Mouse (Mus musculus) heart, postnatal 36 days (tissue): ENCODE measurements around the gene Pitpnc1. TPM values are rescaled to one million over a fixed set of nuclear protein-coding genes. Genes with fewer than 3 reads are reported as not detected.
A peak's percentile ranks its signal among the peaks of the same experiment; 100 is the strongest.

Experiments used
- DNase-seq, 2 experiments: peaks; one replicate each; pipeline ENCODE4 v3.0.0; 2021 to 2022
- intact Hi-C: fragments of 180-260 bp; cut with DNase I; formaldehyde crosslinking; loops from one replicate; pipeline ENCODE4 v1.15.1; 2025
- total RNA-seq, 2 experiments: library from RNA; stranded (reverse); gene quantifications; 2 replicates each; pipeline ENCODE4 v1.2.3; 2021

Pitpnc1 gene
- total RNA-seq, 2 experiments from 2014 or later, result 60.7 to 68.4 TPM

GRCm38 (mm10) chr11:107379965-107380364 lies 90.5 kb downstream of the Pitpnc1 start:
- peak; percentile 40 to 44 for DNase-seq
- intact Hi-C loops, result loop anchor here (2.0 to 5.0 kb wide), 2 partner anchors 38 to 103 kb away; no protein-coding TSS in a partner anchor

- peak; percentile 73 to 75 for DNase-seq
Observed at GRCm38 (mm10) chr11:107379089-107379845, 91.2 kb downstream of the Pitpnc1 start.

GRCm38 (mm10) chr11:107377326-107377725 lies 93.2 kb downstream of the Pitpnc1 start:
- intact Hi-C loops, result loop anchor here (5.0 kb wide), 1 partner anchor 35 kb away; no protein-coding TSS in a partner anchor
- no peak for DNase-seq

More at GRCm38 (mm10) chr11:107379089-107379845, 91.2 kb downstream of the Pitpnc1 start:
- intact Hi-C loops, result loop anchor here (5.0 kb wide), 1 partner anchor 37 kb away; no protein-coding TSS in a partner anchor

- DNase-seq, result peak; percentile 63 to 67
- intact Hi-C loops, result loop anchor here (5.0 kb wide), 1 partner anchor 34 kb away; no protein-coding TSS in a partner anchor
Observed at GRCm38 (mm10) chr11:107376272-107376671, 94.2 kb downstream of the Pitpnc1 start.

- DNase-seq, result no peak
- intact Hi-C loops, result loop anchor here (5.0 kb wide), 1 partner anchor 34 kb away; no protein-coding TSS in a partner anchor
Observed at GRCm38 (mm10) chr11:107375816-107376215, 94.7 kb downstream of the Pitpnc1 start.

- intact Hi-C loops, result no loop called here
- no peak for DNase-seq
Observed at GRCm38 (mm10) chr11:107373569-107373968, 96.9 kb downstream of the Pitpnc1 start.

- intact Hi-C loops, result no loop called here
Observed at GRCm38 (mm10) chr11:107373154-107373553, 97.3 kb downstream of the Pitpnc1 start.

GRCm38 (mm10) chr11:107372688-107373087 lies 97.8 kb downstream of the Pitpnc1 start:
- no peak for DNase-seq
- intact Hi-C loops, result no loop called here

More at GRCm38 (mm10) chr11:107373154-107373553, 97.3 kb downstream of the Pitpnc1 start:
- no peak for DNase-seq

GRCm38 (mm10) chr11:107370476-107370875 lies 100.0 kb downstream of the Pitpnc1 start:
- intact Hi-C loops, result no loop called here
- DNase-seq, result no peak

- no peak for DNase-seq
- intact Hi-C loops, result no loop called here
Observed at GRCm38 (mm10) chr11:107369661-107370060, 100.8 kb downstream of the Pitpnc1 start.

- intact Hi-C loops, result no loop called here
Observed at GRCm38 (mm10) chr11:107365938-107366712, 104.4 kb downstream of the Pitpnc1 start.

GRCm38 (mm10) chr11:107358695-107359094 lies 111.8 kb downstream of the Pitpnc1 start:
- intact Hi-C loops, result no loop called here

More at GRCm38 (mm10) chr11:107365938-107366712, 104.4 kb downstream of the Pitpnc1 start:
- no peak for DNase-seq

GRCm38 (mm10) chr11:107356224-107356623 lies 114.3 kb downstream of the Pitpnc1 start:
- intact Hi-C loops, result no loop called here
- no peak for DNase-seq

More at GRCm38 (mm10) chr11:107358695-107359094, 111.8 kb downstream of the Pitpnc1 start:
- DNase-seq, result no peak

- DNase-seq, result no peak
- intact Hi-C loops, result no loop called here
Observed at GRCm38 (mm10) chr11:107355526-107355925, 115.0 kb downstream of the Pitpnc1 start.

GRCm38 (mm10) chr11:107354499-107355143 lies 115.9 kb downstream of the Pitpnc1 start:
- DNase-seq, result no peak
- intact Hi-C loops, result no loop called here

GRCm38 (mm10) chr11:107352596-107352995 lies 117.9 kb downstream of the Pitpnc1 start:
- intact Hi-C loops, result no loop called here
- DNase-seq, result no peak

GRCm38 (mm10) chr11:107349756-107350155 lies 120.7 kb downstream of the Pitpnc1 start:
- intact Hi-C loops, result no loop called here
- DNase-seq, result no peak

- intact Hi-C loops, result loop anchor here (5.0 kb wide), 1 partner anchor 34 kb away; no protein-coding TSS in a partner anchor
- no peak for DNase-seq
Observed at GRCm38 (mm10) chr11:107343031-107343430, 127.5 kb downstream of the Pitpnc1 start.

- no peak for DNase-seq
- intact Hi-C loops, result loop anchor here (5.0 kb wide), 1 partner anchor 35 kb away; no protein-coding TSS in a partner anchor
Observed at GRCm38 (mm10) chr11:107342432-107342831, 128.1 kb downstream of the Pitpnc1 start.

GRCm38 (mm10) chr11:107341293-107341692 lies 129.2 kb downstream of the Pitpnc1 start:
- intact Hi-C loops, result loop anchor here (5.0 kb wide), 1 partner anchor 36 kb away; no protein-coding TSS in a partner anchor
- DNase-seq, result peak; percentile 54 to 60
